Mouse (Mus musculus) left cerebral cortex, postnatal 14 days (tissue): ENCODE data around the gene Erc2. TPM values are rescaled to one million over a fixed set of nuclear protein-coding genes. Genes with fewer than 3 reads are reported as not detected.

Experiments
- DNase-seq, 2 experiments: peaks; one replicate each; pipeline ENCODE4 v3.0.0; 2021 to 2022; ENCODE audit warnings: low spot score in 2 of 2, mixed read lengths in 1 of 2
- intact Hi-C: fragments of 180-260 bp; cut with DNase I; formaldehyde crosslinking; loops from one replicate; pipeline ENCODE4 v1.15.1; 2025
- total RNA-seq, 2 experiments: library from RNA; stranded (reverse); gene quantifications; 2 replicates each; pipeline ENCODE4 v1.2.3; 2021

Erc2 gene
- total RNA-seq, 2 experiments from 2014 or later: 233 to 251 TPM

DNA sequence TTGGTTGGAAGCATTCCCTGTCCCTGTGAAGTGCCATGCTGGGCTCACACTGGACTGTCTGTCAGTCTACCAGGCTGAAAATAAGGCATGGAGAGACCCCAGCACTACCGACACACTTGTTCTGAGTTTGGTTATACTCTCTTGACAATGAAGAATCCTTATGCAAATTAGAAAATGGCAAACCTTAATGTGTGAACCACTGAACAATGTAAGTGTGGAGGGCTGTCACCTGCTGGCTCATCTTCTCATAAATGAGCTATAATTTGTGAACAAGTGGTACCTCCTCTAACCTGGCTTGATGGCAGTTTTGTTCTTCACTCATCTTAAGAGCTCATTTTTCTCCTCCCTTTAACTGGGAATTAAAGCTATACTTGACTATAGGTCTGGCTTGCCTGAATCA, 471.7 kb downstream of the Erc2 start:
- intact Hi-C loops: no loop called here
- no peak for DNase-seq

- no peak for DNase-seq
- intact Hi-C loops: no loop called here
These were observed 476.9 kb downstream of the Erc2 start for GRCm38 (mm10) chr14:28099084-28099483.

DNA sequence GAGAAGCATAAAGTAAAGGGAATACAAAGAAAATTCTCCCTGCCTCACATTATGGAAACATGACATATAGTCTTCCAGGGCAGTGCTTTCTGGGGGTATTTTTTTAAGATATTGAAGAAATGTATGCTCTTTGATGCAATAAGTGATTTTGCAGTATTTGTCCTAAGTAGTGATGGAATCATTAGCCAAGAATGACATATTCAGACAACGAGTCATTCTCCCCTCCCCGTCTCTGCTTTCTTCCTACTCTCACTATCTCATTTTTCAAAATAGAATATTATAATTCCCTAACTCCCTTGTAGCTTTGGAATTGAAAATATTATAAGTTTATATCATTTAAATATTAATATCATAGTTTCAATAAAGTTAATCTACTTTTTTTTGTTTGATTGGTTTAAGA, 490.9 kb downstream of the Erc2 start:
- intact Hi-C loops: no loop called here
- DNase-seq: no peak

DNA sequence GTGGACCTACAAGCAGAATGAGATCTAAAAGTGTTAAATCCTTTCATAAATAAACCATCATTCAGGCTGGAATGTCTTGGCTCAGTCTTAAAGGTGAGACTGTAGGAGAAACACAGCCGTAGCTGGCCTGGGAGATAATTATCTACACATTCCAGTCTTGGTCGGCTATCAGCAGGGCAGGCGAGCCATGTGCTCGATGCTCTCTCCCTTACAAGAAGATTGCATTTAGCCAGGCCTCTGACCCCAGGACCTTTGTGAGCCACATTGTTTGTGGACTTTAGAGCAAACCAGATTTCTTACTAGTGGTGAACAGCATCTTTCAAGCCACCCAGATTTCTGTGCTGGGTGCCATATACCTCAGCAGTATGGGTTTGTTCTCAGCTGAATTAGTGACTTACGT, 498.6 kb downstream of the Erc2 start:
- no peak for DNase-seq
- intact Hi-C loops: no loop called here

DNA sequence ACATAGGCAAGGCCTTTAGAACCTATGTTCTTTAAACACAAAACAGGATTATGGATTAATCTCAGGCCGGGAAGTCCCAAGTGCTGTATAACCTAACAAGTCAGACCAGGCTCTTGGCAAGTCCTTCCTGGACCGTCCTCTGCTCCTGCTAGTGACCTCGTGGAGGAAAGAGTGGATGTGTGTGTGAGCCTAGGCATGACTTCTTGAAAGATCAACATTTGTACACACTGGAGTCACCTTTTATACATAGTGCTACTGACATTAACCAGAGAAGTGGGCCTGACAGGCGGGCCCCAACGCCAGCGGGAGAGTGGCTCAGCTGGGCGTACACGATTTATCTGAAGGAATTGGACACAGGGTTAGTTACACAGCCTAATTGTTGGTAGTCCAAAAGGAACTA, 504.6 kb downstream of the Erc2 start:
- no peak for DNase-seq
- intact Hi-C loops: no loop called here

- intact Hi-C loops: no loop called here
- peak in 1 of 2 experiments; percentile 18 for DNase-seq
These were observed 506.8 kb downstream of the Erc2 start for GRCm38 (mm10) chr14:28128999-28129398.

DNA sequence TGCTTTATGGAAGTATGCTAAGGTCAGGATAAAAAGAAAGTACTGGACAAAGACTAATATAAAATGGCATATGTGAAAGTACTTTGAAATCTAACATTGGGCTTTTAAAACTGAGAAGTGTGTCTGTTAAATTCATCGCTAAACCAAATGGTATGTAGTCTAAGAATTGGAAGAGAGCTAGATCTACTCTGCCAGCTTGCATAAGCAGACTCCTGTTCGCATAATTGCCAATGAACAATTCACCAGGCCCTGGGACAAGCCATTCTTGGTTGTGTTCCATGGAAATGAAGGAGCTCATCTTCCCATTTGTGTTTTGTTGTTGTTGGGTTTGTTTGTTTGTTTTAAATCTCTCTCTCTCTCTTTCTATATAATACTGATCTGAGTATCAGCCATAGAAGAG, 521.8 kb downstream of the Erc2 start:
- intact Hi-C loops: no loop called here
- DNase-seq: no peak

DNA sequence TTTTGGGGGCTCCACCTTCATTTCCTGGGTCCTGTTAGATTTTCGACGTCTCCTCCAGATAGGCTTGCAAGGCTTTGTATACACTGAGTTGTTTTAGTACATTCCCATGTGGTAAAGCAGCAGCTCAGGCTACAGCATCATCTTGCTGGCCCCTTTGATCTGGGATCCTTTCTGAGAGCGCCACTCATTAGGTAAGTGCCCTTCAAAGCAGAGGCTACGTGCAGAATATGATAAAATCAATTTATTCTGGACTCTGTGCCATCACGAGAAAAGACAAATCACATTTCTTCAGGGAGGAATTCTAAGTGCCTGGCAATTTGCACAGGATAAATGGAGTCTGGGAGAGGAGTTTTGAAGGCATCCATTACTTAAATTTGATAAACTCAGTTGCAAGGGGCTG, 525.0 kb downstream of the Erc2 start:
- no peak for DNase-seq
- intact Hi-C loops: no loop called here

GRCm38 (mm10) chr14:28150942-28151341, 528.7 kb downstream of the Erc2 start:
- intact Hi-C loops: no loop called here
- no peak for DNase-seq

DNA sequence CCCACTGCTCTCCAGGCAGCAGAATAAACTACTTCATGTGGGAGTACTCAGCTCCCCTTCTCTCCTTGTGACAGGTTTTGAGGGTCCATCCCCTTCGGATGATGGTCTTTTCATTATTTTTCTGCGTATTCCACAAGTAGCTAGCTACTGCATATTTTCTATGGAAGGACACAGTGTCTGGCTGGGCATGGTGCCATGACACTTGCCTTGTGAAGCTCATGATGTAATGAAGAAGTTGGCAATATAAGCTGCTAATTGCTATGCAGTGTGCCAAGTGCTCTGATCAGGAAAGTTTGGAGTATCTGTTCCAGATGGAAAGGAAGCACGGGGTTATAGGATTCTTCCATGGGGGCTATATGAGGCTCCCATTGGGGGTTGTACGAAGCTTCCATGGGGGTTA, 533.5 kb downstream of the Erc2 start:
- intact Hi-C loops: no loop called here
- DNase-seq: peak; percentile 15 to 35

DNA sequence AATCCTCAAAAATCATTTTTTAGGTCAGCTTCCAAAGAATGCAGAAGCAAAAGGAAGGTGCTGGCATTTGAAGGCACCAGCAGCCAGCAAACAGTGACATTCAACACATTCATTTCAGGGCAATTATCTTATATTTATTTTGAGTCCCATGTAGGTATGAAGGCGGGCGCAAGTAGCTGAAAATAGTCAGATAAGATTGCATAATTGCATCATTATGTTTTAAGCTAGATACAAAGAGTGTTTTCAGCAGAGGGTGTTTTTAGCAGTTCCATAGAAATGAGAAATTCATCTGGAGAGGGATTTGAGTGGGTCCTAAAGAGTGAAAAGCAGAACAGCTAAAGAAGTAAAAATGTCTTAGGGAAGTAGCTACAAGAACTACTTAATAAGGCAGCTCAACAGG, 538.6 kb downstream of the Erc2 start:
- no peak for DNase-seq
- intact Hi-C loops: no loop called here

DNA sequence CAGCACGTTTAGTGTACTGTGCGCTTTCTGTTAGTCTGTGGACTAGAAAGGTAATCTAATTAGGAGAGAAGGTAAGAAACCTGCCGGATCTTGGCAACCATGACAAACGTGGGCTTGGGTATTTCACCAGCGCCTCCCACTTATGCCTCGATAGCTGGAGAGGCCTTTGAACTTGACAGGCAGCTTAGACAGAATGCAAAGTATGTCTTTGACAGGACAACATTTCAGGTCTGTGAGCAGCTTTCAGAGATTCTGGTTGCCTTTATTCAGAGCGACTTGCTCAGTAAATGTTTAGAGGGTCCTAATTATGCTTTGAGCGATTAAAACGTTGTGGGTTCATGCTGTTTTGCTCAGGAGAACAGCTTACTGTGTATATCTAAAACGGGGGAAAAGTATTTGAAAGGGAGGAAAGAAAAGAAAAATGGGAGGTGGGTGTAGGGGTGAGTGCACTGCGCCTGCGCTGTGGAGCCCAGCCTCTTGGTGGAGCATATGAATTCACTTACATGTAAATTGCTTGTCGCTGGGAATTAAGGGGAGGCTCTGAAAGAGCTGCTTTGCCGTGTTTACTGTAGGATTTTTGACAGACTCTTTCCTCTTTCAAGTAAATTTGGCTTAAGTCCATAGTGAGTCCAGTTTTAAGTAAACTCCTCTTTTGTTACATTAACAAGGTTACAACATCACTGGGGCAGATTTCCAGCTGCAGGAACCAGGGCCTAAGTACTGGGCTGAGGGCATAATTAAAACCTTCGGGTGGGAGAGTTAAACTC, 542.6 kb downstream of the Erc2 start:
- peak; percentile 48 to 49 for DNase-seq
- intact Hi-C loops: no loop called here

- intact Hi-C loops: no loop called here
- DNase-seq: no peak
These were observed 543.5 kb downstream of the Erc2 start for GRCm38 (mm10) chr14:28165621-28166211.

DNA sequence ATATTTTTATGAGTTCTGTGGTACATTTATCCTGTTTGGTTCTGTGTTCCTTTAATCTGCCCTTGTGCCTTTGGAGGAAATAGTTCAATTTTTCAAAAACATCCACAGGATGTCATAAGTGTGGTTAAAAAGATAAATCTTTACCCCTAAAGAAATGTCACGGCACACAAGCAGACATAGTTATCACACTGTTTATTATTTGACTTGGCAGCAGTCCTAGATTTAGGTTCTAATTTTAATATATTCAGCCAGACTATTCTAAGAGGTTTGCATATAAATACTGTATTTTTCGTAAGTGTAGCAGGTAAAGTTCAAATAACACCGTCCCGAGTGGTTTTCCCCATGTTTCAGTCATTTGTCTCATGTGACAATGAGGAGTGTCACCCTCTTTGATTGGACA, 548.5 kb downstream of the Erc2 start:
- DNase-seq: no peak
- intact Hi-C loops: no loop called here

GRCm38 (mm10) chr14:28171364-28171763, 549.1 kb downstream of the Erc2 start:
- no peak for DNase-seq
- intact Hi-C loops: no loop called here

- DNase-seq: no peak
- intact Hi-C loops: no loop called here
These were observed 551.5 kb downstream of the Erc2 start for GRCm38 (mm10) chr14:28173736-28174135.

GRCm38 (mm10) chr14:28181070-28181825, 559.0 kb downstream of the Erc2 start:
- DNase-seq: no peak
- intact Hi-C loops: no loop called here

DNA sequence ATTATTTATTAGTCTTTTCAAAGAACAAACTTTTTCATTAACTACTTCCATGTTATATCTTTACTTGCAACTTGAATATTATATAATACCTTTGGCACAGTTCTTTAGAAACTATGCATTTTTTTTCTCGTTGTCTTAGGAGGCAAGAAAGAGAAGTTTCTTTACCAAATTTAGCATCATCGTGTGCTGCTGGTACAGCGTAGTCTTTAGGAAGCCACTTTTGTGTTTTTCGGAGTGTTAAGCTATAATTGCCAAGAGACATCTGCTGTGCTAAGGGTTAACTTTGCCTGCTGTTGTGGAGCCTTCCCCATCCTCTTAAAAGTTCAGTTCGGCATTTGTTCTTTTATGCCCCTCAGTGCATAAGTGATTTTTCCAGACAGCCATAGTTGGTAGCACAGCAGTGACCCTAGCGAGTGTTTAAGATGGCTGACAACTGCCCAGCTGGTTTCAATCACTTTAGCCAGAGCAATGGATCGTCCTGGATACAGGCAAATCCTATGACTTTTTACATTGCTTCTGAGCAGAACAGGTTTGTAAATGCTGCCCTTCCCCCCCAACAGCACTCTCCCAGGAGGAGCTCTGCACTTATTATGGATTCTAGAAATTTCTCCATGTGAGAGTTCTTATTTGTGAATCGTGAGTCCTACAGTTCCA, 570.6 kb downstream of the Erc2 start:
- intact Hi-C loops: no loop called here
- peak in 1 of 2 experiments; percentile 12 for DNase-seq

DNA sequence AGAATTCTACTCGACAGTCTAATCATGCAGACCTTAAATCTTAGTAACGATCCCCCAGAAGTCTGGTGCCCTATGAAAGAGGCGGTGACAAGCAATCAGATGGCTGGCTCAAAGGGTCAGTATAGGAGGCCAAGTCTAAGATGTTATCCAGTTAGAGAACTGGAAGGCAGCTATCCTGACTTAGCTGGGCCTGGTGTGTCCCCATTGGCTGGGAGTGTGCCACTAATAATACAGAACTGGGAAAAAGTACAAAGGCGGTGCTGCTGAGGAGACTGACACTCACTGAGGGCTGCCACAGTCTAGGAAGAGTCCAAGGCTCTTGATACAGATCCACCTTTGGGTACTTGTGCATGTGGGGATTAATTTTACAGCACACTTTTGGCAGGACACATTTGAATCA, 581.6 kb downstream of the Erc2 start:
- intact Hi-C loops: no loop called here
- no peak for DNase-seq

- intact Hi-C loops: no loop called here
- no peak for DNase-seq
These were observed 584.1 kb downstream of the Erc2 start for GRCm38 (mm10) chr14:28206303-28206702.
